Mouse (Mus musculus) forebrain, embryonic 10.5 days (tissue): ENCODE data around the gene Akap17b. TPM values are rescaled to one million over a fixed set of nuclear protein-coding genes. Genes with fewer than 3 reads are reported as not detected.

Experiments
- DNase-seq: peaks from one replicate; pipeline ENCODE4 v3.0.0-alpha.2; 2017; ENCODE audit warnings: low spot score; ENCODE audit errors: extremely low spot score
- H3K27ac ChIP-seq: fragments of 300-500 bp; sonication (generic); 2 replicates; pipeline ENCODE4 v1.5.1; 2016; ENCODE audit warnings: mild to moderate bottlenecking
- H3K27me3 ChIP-seq: fragments of 300-500 bp; sonication (generic); 2 replicates; pipeline ENCODE4 v1.6.1; 2016; ENCODE audit warnings: mild to moderate bottlenecking; ENCODE audit not compliant: poor library complexity, severe bottlenecking
- H3K36me3 ChIP-seq: fragments of 300-500 bp; sonication (generic); replicated peaks from 2 replicates; pipeline ENCODE4 v1.6.1; 2016; ENCODE audit warnings: mild to moderate bottlenecking, moderate library complexity
- H3K4me1 ChIP-seq: fragments of 300-500 bp; sonication (generic); 2 replicates; pipeline ENCODE4 v1.6.1; 2016
- H3K4me3 ChIP-seq: fragments of 300-500 bp; sonication (generic); 2 replicates; pipeline ENCODE4 v1.5.1; 2016; ENCODE audit warnings: mild to moderate bottlenecking, moderate library complexity
- H3K9me3 ChIP-seq: fragments of 300-500 bp; sonication (generic); 2 replicates; pipeline ENCODE4 v1.6.1; 2016; ENCODE audit warnings: mild to moderate bottlenecking, moderate library complexity
- WGBS: fragments of 180-500 bp; shearing (Covaris S2); methylation state at CpG from one replicate; pipeline ENCODE4 v1.1.7; 2016; 5-methylcytosine and 5-hydroxymethylcytosine counted together
- polyA plus RNA-seq: library from polyadenylated mRNA; unstranded; fragments of >200 nt; fragmentation: Nextera tagmentation; extraction: Ambion mirVana; gene quantifications from 2 replicates; pipeline ENCODE4 v1.2.1, GENCODE M21; 2016

Gene Akap17b
- polyA plus RNA-seq = 2.6 and 3.0 TPM in 2 replicates

DNA sequence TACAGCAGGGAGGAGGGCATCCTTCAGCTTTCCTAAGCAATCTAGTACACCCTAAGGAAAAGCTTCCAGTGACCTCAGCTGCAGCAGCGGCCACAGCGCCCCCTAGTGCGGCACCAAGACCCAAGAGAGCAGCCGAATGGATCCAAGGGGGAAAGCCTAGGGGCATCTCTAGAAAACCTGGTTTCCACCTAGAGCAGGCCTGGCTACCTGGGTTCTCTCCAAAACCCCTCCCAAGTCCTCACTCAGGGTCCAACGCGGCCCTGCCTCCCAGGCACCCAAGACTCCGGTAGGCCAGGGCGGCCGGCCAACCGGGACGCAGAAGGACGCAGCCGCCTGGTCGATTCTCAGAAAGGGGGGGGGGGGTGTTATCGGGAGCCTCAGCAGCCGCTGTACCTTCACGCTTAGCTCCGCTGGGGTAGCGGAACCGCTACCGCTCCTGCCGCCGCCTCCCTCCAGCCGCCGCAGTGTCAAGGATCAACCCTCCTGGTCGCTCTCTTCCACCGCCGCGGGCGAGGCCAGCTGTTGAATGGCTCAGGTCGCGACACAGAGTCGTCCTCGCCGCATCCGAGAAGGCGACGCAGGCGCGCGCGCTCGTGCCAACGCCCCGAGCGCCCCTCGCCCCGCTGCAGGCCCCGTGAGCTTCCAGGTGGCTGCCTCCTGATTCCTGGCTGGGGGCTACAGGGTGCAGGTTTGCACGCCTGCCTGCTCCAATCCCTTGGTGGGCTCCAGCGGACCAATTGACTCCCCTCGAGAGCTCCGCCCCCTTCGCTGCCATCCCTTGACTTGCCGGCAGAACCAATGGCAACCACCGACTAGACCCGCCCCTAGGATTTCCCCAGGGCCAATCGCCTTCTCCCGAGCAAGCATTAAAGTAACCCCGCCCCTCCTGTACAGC lies at the start of gene Akap17b:
TSS of gene Akap17b (minus strand) at position 739 of the 895 bp plus-strand sequence.
- WGBS = 25% methylated on average over 46 of the region's 60 CpGs
- Histone ChIP-seq H3K27ac (peak within 1 kb of the TSS; percentile 86), H3K4me3 (peak within 1 kb of the TSS; percentile 70), H3K27me3 (no peaks in the 10 kb centered on the region), H3K9me3 (0 out of 2 replicates have a peak, but pooled peaks cover 5% of the 10 kb centered on the region), H3K4me1 (peaks cover 6% of the 10 kb centered on the region), H3K36me3 (no peaks in the 10 kb centered on the region)
- DNase-seq = peak; percentile 83

GRCm38 (mm10) chrX:36691365-36691764 lies 46.2 kb upstream of the Akap17b start:
- Histone ChIP-seq H3K27me3 (no peaks in the 10 kb centered on the region), H3K9me3 (no peaks in the 10 kb centered on the region), H3K4me1 (no peaks in the 10 kb centered on the region), H3K27ac (no peak overlapping the region), H3K36me3 (no peaks in the 10 kb centered on the region), H3K4me3 (no peak overlapping the region)
- 84% methylated on average over 5 of the region's 5 CpGs for WGBS
- no peak for DNase-seq

- DNase-seq = no peak
- H3K27me3 ChIP-seq = no peaks in the 10 kb centered on the region
- 0 out of 2 replicates have a peak, but pooled peaks cover under 1% of the 10 kb centered on the region for H3K9me3 ChIP-seq
- no peaks in the 10 kb centered on the region for H3K36me3 ChIP-seq
- H3K4me3 ChIP-seq = no peak overlapping the region
- H3K4me1 ChIP-seq = no peaks in the 10 kb centered on the region
- no peak overlapping the region for H3K27ac ChIP-seq
These were observed 44.5 kb upstream of the Akap17b start for GRCm38 (mm10) chrX:36689655-36690054.

GRCm38 (mm10) chrX:36676836-36677235 lies 31.6 kb upstream of the Akap17b start:
- no peaks in the 10 kb centered on the region for H3K36me3 ChIP-seq
- H3K4me1 ChIP-seq = no peaks in the 10 kb centered on the region
- H3K9me3 ChIP-seq = no peaks in the 10 kb centered on the region
- 79% methylated on average over 1 of the region's 1 CpGs for WGBS
- H3K27ac ChIP-seq = no peak overlapping the region
- no peak overlapping the region for H3K4me3 ChIP-seq
- H3K27me3 ChIP-seq = no peaks in the 10 kb centered on the region
- no peak for DNase-seq

GRCm38 (mm10) chrX:36672708-36673107 lies 27.5 kb upstream of the Akap17b start:
- H3K36me3 ChIP-seq = no peaks in the 10 kb centered on the region
- H3K27ac ChIP-seq = no peak overlapping the region
- no peak overlapping the region for H3K4me3 ChIP-seq
- no peaks in the 10 kb centered on the region for H3K27me3 ChIP-seq
- H3K4me1 ChIP-seq = peaks cover 4% of the 10 kb centered on the region; the same call in 1 of the 2 replicates
- no peaks in the 10 kb centered on the region for H3K9me3 ChIP-seq
- DNase-seq = no peak
- 67% methylated on average over 2 of the region's 2 CpGs for WGBS

DNA sequence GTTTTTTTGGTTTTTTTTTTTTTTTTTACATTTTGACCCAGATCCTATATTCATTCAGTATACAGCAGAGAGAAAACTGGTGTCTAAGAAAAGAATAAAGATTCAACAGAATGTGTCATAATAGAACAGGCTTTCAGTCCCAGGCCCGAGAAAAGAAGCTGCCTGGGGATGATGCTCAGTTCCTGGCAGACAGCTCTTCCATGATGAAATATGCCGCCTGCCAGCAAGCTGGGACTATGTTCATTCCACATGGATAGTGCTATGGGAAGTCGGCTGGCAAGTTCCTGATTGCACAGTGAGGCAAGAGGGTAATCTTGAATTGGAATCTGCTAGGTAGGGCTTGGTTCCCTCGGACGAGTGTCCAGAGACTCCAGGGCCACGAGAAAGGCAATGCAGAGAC lies 5.1 kb downstream of the Akap17b start:
- 88% methylated on average over 6 of the region's 6 CpGs for WGBS
- H3K9me3 ChIP-seq = 0 out of 2 replicates have a peak, but pooled peaks cover 5% of the 10 kb centered on the region

GRCm38 (mm10) chrX:36630771-36631170 lies 14.4 kb downstream of the Akap17b start:
- 2% methylated on average over 1 of the region's 1 CpGs for WGBS
- no peak for DNase-seq
- no peak overlapping the region for H3K4me3 ChIP-seq
- no peaks in the 10 kb centered on the region for H3K27me3 ChIP-seq
- no peaks in the 10 kb centered on the region; the same call in 1 of the 2 replicates for H3K9me3 ChIP-seq
- H3K27ac ChIP-seq = no peak overlapping the region
- no peaks in the 10 kb centered on the region; the same call in 1 of the 2 replicates for H3K36me3 ChIP-seq
- no peaks in the 10 kb centered on the region for H3K4me1 ChIP-seq

More for the DNA sequence above, 5.1 kb downstream of the Akap17b start:
- H3K36me3 ChIP-seq = no peaks in the 10 kb centered on the region
- no peak overlapping the region for H3K27ac ChIP-seq
- DNase-seq = no peak
- H3K4me1 ChIP-seq = peaks cover 6% of the 10 kb centered on the region
- H3K27me3 ChIP-seq = no peaks in the 10 kb centered on the region
- H3K4me3 ChIP-seq = no peak overlapping the region

GRCm38 (mm10) chrX:36628102-36628501 lies 17.1 kb downstream of the Akap17b start:
- WGBS = 85% methylated on average over 3 of the region's 3 CpGs
- H3K27ac ChIP-seq = no peak overlapping the region
- no peaks in the 10 kb centered on the region; the same call in 1 of the 2 replicates for H3K36me3 ChIP-seq
- no peaks in the 10 kb centered on the region for H3K4me1 ChIP-seq
- no peaks in the 10 kb centered on the region for H3K27me3 ChIP-seq
- no peak overlapping the region for H3K4me3 ChIP-seq
- H3K9me3 ChIP-seq = no peaks in the 10 kb centered on the region; the same call in 1 of the 2 replicates
- no peak for DNase-seq

- DNase-seq = no peak
- H3K4me3 ChIP-seq = no peak overlapping the region
- no peak overlapping the region for H3K27ac ChIP-seq
- no peaks in the 10 kb centered on the region for H3K27me3 ChIP-seq
- 84% methylated on average over 2 of the region's 2 CpGs for WGBS
- H3K4me1 ChIP-seq = no peaks in the 10 kb centered on the region
- peaks cover 49% of the 10 kb centered on the region for H3K36me3 ChIP-seq
- H3K9me3 ChIP-seq = no peaks in the 10 kb centered on the region
These were observed 36.1 kb downstream of the Akap17b start for GRCm38 (mm10) chrX:36609117-36609516.

DNA sequence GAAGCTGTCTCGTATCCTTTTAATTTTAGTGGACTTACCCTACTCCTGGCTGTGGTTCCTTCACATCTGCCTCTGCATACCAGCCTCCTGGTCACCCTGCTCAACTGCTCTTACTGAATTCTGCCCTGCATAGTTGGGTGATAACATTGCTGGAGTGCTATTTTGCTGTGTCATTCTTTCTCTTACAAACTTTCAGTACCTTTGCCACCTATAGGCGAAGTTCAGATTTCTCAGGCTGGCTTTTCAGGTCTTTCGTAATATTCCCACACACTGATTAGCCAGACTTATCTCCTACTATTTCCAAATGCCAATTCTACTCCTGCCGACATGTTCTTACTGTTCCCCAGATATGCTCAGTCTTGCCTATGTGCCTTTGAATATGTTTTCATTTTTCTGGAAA lies 41.2 kb downstream of the Akap17b start:
- Histone ChIP-seq H3K4me1 (peaks cover 10% of the 10 kb centered on the region), H3K4me3 (no peak overlapping the region), H3K9me3 (no peaks in the 10 kb centered on the region), H3K36me3 (peaks cover 71% of the 10 kb centered on the region), H3K27me3 (no peaks in the 10 kb centered on the region), H3K27ac (no peak overlapping the region)
- no peak for DNase-seq
- 84% methylated on average over 4 of the region's 4 CpGs for WGBS

DNA sequence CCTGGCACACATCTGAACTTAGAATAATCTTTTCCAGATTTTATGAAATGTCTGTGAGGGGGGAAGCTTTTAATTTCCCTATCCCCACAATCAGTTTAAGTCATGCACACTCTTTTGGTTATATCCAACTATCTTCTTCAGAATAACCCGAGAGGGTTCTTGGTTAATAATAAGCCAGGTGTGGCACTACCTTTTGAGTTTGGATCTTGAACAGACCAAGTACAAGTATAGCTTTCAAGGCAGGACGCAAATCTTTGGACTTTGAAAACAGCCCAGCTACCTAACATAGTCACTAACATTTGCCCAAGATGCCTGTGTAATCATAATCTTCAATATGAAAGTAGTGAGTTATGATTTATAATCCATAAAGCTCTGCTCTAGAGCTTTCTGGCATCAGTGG lies 42.3 kb downstream of the Akap17b start:
- Histone ChIP-seq H3K9me3 (no peaks in the 10 kb centered on the region), H3K27ac (no peak overlapping the region)

GRCm38 (mm10) chrX:36600066-36600465 lies 45.1 kb downstream of the Akap17b start:
- no peak for DNase-seq
- Histone ChIP-seq H3K27me3 (no peaks in the 10 kb centered on the region), H3K4me1 (peaks cover 10% of the 10 kb centered on the region), H3K4me3 (peak overlapping the region; percentile 72), H3K9me3 (no peaks in the 10 kb centered on the region), H3K27ac (no peak overlapping the region), H3K36me3 (peaks cover 47% of the 10 kb centered on the region)
- 74% methylated on average over 8 of the region's 8 CpGs for WGBS

More for the DNA sequence above, 42.3 kb downstream of the Akap17b start:
- Histone ChIP-seq H3K4me1 (peaks cover 10% of the 10 kb centered on the region), H3K4me3 (no peak overlapping the region), H3K36me3 (peaks cover 71% of the 10 kb centered on the region), H3K27me3 (no peaks in the 10 kb centered on the region)
- WGBS = 86% methylated on average over 2 of the region's 2 CpGs
- no peak for DNase-seq

GRCm38 (mm10) chrX:36599656-36600055 lies 45.5 kb downstream of the Akap17b start:
- WGBS = 38% methylated on average over 3 of the region's 3 CpGs
- H3K4me3 ChIP-seq = peak overlapping the region; percentile 72
- H3K27me3 ChIP-seq = no peaks in the 10 kb centered on the region
- H3K4me1 ChIP-seq = peaks cover 10% of the 10 kb centered on the region
- no peaks in the 10 kb centered on the region for H3K9me3 ChIP-seq
- H3K27ac ChIP-seq = peak overlapping the region; percentile 94
- H3K36me3 ChIP-seq = peaks cover 43% of the 10 kb centered on the region
- DNase-seq = no peak
